Mouse (Mus musculus) NIH3T3 (cell line): Measurements from ENCODE around the gene Ppox.
A peak's percentile ranks its signal among the peaks of the same experiment; 100 is the strongest.
"Not testable (repeated sequence)": the region's sequence is repeated elsewhere in the genome, so short reads cannot be mapped to it uniquely, and the experiment has no call there.

Experiments
- DNase-seq: peaks from one replicate; pipeline ENCODE4 v3.0.0-alpha.2; 2012; ENCODE audit warnings: low read depth

Ppox gene

DNA sequence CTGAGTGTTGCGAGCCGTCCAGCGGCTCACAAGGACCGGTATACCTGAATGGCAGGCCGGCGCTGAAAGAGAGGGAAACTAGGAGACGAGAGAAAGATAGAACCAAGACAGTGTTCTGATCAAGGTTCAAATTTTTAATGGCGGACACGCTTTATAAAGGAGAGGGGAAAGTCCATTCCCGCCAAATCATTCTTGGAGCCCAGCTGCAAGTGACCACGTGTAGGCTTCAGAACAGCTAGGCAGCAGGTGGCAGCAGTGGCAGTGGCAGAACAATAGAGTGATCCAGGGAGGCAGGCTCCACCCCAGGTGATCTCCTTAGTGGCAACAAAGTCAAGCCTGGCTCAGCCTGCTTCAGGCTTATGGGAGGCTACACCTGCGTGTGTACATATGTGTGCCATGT is 39.0 kb downstream of the Ppox start:
- DNase-seq: not testable (repeated sequence)

DNA sequence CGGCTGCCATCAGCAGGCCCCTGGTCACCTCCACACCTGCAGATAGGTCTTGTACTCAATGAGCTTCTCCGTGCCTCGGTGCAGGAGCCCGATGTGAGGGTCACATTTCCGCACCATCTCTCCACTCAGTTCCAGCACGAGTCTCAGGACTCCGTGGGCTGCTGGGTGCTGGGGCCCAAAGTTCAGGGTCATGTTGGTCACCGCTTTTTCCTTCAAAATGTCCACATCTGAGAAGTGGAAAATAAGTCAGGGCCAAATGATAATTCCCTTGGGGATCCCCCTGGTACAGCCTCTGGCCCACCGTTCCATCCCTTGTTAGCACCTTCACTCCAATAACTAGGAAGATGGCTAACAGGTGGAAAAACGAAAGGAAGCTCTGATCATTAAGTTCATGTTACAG is 40.1 kb downstream of the Ppox start:
- DNase-seq: no peak

DNA sequence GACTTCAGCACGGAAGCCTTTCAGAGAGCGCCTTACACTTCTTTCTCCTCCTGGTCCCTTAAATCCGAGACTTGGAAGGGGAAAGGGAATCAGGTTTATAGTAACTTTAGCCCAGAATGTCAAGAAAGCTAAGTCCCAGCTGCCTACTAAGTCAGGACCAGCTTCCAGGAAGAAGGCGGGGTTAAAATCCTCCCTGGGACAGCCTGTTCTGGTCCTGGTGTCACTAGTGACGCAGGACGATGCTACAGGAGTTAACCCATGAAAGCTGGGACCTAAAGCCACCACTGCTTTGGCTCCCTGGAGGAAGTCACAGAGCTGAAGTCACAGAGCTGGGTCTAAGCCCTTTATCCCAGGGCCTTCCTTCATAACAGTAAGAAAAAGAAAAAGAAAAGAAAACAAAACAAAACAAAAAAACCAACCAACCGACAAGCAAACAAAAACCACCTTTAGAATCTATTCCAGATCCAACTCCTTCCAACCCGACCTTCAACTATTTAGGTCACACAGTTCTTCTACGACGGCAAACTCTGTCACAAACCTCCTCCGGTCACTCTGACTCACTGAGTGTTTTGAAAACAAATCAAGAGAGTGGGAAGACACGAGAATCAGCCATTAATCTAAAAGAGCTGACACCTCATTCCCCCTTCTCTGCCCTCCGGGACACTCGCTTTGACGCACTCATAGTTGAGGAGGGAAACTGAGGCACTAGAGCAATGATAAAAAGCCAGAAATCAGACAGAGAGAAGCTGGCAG is 40.8 kb downstream of the Ppox start:
- no peak for DNase-seq

DNA sequence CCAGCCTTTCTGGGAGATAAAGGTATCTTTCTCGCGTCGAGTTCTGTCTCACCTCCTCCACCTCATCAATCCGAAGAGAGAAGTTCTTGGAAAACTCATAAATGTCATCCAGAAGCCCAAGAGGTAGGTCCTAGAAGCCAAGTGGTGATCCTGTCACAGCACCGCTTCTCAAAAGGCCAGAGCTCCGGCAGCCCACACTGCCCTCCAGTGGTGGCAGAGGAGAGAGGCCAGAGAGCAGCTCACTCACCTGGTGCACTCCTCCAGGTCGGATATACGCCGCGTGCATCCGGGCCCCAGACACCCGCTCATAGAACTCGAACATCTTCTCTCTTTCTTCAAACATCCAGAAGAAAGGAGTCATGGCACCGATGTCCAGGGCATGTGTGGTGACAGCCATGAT is 42.5 kb downstream of the Ppox start:
- peak; percentile 76 for DNase-seq

DNA sequence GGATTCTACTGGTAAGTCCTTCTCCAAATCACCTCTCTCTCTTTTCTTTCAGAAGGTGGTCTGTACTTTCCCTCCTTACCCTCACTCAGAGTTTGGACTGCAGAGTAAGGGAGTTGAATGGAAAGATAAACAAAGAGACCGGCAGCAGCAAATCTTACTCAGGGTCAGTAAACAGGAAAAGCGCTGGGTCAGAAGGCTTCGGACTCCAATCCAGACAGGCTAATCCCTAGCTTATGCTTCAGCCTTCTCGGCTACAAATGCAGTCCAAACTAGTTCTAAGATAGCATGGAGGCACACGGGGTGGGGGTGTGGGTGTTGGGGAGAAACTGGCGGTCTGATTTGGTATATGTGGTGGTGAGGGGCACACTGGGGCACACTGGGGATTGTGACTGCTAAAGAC is 43.5 kb downstream of the Ppox start:
- DNase-seq: no peak

DNA sequence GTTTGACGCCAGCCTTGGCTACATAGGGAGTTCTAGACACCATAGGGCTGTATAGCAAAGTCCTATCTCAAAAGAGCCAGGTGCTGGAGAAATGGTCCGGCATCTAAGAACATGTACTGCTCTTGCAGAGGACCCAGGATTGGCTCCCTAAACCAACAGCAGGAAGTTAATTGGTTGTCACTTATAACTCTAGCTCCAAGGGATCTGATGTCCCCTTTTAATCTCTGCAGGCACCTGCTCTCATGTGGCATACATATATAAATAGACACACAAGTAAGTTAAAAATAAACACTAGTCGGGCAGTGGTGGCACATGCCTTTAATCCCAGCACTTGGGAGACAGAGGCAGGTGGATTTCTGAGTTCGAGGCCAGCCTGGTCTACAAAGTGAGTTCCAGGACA is 45.2 kb downstream of the Ppox start:
- DNase-seq: no peak

DNA sequence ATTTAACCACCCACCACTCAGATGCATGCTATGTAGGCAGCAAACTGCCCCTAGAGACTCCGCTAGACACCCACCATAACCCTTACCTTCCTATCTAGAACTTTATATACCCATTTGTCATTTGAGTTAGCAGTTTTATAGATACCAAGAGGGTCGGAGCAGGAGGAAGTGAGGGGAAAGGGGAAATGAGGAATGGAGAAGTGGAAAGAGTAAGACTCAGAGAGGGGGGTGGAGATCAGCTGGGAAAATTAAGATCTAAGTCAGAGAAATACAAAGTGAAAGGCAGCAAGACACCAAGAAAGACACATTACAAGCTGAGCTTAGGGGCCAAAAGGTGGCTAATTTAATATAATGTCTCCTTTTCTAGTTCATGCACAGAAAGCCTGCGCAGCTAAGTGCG is 46.4 kb downstream of the Ppox start:
- no peak for DNase-seq

DNA sequence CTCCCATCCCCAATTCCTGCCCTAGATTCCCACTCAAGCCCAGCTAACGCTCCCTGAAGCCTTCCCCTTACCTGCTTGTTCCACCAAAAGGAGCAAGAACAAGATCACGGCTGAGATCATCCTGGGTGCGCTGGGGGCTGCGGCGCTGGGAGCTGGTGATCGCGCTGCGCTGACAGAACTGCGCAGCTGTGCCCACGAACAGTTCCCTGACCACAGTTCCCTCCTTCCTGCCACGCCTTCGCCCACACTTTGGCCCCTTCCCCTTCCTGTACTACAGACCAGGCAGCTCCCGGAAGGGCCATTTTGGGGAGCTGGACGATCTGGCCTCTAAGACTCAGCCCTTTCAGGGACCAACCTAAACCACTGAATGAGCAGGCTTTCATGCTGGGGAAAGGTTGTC is 46.9 kb downstream of the Ppox start, which contains the start of gene Fcer1g:
Fcer1g (minus strand) TSS at position 240 of the 400 bp plus-strand sequence.
- DNase-seq: no peak

DNA sequence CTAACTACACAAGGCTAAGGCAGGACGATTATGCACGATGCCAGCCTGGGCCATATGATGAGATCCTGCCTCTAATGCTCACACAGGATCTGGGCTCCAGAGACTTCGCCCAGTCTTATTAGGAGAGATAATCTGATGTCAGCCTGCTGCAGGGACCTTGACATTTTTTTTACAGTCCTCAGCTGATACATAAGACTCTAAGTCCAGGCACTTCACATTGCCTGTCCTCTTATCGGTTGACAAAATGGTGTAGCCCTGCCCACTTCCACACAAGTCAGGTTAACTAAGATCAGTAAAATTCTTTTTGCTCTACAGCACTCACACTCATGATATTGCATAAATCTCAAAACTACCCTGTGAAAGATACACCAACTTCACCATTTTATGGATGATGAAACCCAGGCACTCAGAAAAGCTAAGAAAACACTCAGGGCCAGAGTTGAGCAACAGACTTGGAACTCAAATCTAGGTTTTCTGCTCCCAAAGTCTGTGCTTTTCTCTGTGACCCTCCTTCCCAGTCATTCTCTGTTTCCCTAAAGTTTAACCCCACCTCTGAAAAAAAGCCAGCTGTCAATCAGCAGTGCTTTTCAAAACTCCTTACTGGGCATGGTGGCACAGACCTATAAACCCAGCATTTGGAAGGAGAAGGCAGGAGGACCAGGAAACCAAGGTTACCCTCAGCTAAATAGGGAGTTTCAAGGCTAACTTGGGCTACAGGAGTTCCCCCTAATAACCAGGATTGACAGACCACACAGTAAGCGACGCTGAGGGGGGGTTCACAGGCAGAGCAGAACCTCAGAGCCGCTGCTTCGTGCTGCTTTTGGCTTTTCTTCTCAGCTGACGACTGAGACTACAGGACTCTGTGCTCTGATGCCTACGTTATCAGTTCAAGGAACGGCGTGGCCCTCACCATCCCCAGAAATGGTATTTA is 47.9 kb downstream of the Ppox start:
- peak; percentile 69 for DNase-seq

DNA sequence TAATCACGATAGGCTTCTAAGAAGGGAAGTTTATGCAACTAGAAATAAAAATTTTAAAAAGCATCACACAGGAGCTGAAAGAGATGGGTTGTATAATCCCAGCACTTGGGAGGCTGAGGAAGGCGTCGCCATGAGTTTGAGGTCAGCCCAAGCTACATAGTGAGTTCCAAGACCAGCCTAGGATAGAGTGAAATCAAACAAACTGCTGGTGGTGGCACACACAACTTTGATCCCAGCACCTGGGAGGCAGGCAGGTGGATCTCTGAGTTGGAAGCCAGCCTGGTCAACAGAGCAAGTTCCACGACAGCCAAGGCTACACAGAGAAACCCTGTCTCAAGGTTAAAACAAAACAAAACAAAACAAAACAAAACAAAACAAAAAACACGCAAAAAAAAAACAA is 48.6 kb downstream of the Ppox start:
- DNase-seq: no peak

DNA sequence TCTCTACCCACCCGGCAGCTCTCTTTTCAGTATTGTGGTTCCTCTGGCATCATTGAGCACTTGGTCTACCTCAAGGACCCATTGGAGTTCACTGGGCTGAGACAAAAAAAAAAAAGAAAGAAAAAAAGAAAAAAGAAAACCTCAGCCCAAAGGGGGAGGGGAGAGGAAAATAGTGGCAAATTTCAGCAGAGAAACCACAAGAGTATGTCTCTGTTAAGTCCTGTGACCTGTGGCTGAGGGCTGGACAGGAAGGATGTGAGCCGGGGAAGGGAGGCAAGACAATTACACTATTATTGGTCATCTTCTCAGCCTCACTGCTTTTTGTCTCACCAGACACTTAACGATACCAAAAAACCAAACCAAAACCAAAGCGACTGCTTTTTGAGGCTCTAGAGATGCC is 49.1 kb downstream of the Ppox start:
- no peak for DNase-seq

DNA sequence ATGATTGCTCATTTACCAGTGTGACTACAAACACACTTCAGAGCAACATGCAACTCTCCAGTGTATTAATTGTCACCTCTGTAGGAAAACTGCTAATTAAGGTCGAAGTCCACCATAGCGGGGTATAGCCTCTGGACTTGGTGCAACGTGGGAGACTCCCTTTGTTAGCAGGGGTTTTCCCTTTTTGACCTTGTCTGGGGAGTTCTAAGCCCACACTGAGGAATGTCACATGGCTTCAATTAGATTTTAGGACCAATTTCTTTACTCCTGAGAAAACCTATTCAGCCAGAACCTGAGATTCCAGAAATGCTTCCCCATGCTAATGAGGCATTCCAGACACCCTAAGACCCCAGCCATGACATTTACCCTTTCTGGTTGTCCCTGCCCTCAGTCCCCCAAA is 50.8 kb downstream of the Ppox start:
- DNase-seq: no peak

DNA sequence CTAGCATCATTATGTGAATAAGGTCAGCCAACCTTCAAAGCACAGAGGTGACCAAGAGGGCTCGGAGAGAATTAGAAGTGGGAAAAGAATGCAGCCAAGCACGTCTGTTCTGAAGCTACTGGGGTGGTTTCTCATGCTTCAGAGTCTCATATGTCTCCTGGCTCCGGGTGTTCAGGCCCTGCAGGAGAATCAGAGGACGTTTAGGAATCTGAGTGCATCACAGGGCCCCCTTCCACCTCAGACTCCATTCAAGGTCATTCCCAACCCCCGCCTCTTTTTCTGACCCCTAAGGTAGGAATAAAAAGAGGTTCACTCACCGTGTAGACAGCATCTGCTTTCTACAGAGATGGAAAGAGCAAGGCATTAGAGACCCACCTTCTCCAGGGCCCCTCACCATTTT is 51.2 kb downstream of the Ppox start:
- no peak for DNase-seq

DNA sequence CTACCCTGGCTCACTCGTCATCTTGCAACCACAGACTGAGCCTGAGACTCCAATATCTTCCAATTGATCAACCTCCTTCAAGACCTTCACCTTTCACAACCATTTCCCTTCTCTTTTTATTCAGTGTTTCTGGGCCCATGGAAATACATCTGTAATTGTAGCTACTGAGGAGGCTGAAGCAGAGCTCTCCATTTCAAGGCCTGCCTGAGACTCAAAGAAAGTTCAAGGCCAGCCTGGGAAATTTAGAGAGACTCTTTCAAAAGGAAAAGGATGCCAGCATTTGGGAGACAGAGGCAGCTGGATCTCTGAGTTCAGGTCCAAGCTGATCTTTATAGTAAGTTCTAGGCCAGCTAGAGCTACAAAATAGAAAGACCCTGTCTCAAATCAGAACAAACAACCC is 53.1 kb downstream of the Ppox start:
- no peak for DNase-seq

DNA sequence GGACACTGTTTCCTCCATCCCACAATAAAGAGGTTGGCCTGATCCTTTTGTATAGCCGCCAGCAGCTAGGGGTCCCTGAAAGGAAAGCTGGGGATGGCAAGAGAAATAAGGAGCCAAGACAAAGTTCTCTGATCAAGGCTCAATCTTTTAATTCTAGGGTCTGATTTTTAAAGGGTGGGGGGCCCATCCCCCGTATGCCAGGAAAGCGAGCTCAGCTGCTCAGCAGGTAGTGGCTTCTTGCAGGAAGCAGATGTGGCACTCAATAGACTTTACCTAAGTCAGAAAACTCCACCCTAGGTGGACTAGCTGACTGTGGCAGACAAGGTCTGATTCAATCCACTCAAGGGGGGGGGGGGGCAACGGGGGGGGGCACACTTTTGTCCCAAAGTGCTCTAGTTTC is 54.2 kb downstream of the Ppox start:
- DNase-seq: no peak
